Mouse (Mus musculus): ENCODE results near the gene Psmc6. TPM values are rescaled to one million over a fixed set of nuclear protein-coding genes. Genes with fewer than 3 reads are reported as not detected.

Gene Psmc6
- 143 TPM for polyA plus RNA-seq (2017; shearing (Covaris generic))

GRCm38 (mm10) chr14:45329589-45330181 lies at the start of gene Psmc6:
Gene Psmc6 (plus strand): TSS chr14:45329788.

GRCm38 (mm10) chr14:45318426-45319236 lies 11.0 kb upstream of the Psmc6 start, which contains the start of gene Ero1l:
Gene Ero1l (minus strand): TSS chr14:45318771.

GRCm38 (mm10) chr14:45350931-45351859 lies 21.6 kb downstream of the Psmc6 start, which contains the start of gene Styx:
Gene Styx (plus strand): TSS chr14:45351093.

Other genes with a start within 250 kb of the Psmc6 start
- gene Gpr137c, start 110.1 kb upstream of the Psmc6 start, polyA plus RNA-seq (2017; shearing (Covaris generic)) = 0.41 TPM
- gene Txndc16, start 109.5 kb upstream of the Psmc6 start, polyA plus RNA-seq (2017; shearing (Covaris generic)) = 15.9 TPM
- 15.4 TPM for gene Ero1l, start 11.0 kb upstream of the Psmc6 start, polyA plus RNA-seq (2017; shearing (Covaris generic))
- 6.0 TPM for gene Styx, start 21.3 kb downstream of the Psmc6 start, polyA plus RNA-seq (2017; shearing (Covaris generic))
- gene Gnpnat1, start 75.1 kb downstream of the Psmc6 start, polyA plus RNA-seq (2017; shearing (Covaris generic)) = 84.0 TPM
- gene Fermt2, start 200.3 kb downstream of the Psmc6 start, polyA plus RNA-seq (2017; shearing (Covaris generic)) = 0.50 TPM

Measured in CD4-positive, CD25-positive, alpha-beta regulatory T cell, adult 9 weeks (primary cell).